Mouse (Mus musculus) liver, embryonic 14.5 days (tissue): Measurements from ENCODE around the gene Nsmce4a.

ENCODE experiments used
- CTCF ChIP-seq: IDR thresholded peaks from 2 replicates; pipeline ENCODE4 v1.5.1; 2016; ENCODE audit warnings: antibody characterized with exemption, low read depth, control low read depth
- EP300 ChIP-seq: IDR thresholded peaks from 2 replicates; pipeline ENCODE4 v1.6.1; 2016; ENCODE audit warnings: antibody characterized with exemption, low read depth

DNA sequence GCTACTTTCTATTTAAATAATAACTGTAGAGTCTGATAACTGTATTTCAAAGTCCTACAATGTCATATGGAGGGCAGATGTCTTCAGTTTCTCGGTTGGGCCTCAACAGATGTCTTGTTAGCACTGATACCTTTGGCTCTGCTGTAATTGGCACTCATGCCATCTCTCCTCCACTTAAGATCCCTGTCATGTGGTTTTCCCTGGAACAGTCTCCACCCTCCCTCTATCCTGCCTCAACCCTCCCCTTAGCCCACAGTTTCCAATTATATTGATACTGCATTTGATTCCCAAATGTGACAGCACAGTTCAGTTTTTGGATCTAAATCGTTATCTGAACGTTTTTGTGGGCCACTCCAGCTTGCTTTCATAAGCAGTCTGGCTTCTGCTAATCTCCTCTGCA is 8.3 kb downstream of the Nsmce4a start:
- no peak for TF ChIP-seq CTCF
- TF ChIP-seq EP300: no peak
